Mouse (Mus musculus): Measurements from ENCODE around the gene Rgl3. TPM values are rescaled to one million over a fixed set of nuclear protein-coding genes. Genes with fewer than 3 reads are reported as not detected.

Rgl3 gene
- polyA plus RNA-seq, 1 experiment from 2014 or later = 26.8 TPM

DNA sequence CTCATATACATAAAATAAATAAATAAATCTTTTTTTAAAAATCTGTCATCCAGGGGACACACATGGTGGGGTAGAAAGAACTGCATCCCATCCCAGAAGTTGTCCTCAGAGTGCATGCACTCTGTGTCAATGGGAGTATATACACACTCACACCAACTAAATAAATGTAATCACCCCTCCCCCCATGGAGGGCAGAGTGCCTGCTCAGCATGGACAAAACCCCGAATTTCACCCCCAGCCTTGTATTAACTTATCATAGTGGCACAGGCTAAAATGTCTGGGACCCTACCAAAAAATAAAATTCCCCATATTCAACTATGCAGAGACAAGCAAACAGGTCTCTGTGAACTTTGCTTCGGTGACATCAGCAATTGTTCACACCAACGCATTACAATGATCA, 34.6 kb downstream of the Rgl3 start:
- Histone ChIP-seq H3K4me1 (replicated peaks; ENCODE audit: insufficient read depth, low read length) (no peaks in the 10 kb centered on the region), H3K27me3 (ENCODE audit: insufficient read depth, low read length) (no peaks in the 10 kb centered on the region), H3K36me3 (ENCODE audit: insufficient read depth, low read length) (no peaks in the 10 kb centered on the region), H3K9ac (ENCODE audit: low read depth, low read length) (no peak overlapping the region), H3K9me3 (replicated peaks; ENCODE audit: low read length) (no peaks in the 10 kb centered on the region), H3K4me3 (replicated peaks; ENCODE audit: low read depth, low read length) (no peak overlapping the region), H3K27ac (no peak overlapping the region), H3K4me2 (ENCODE audit: low read length) (no peak overlapping the region)
- DNase-seq (ENCODE audit: low spot score) (no peak), ATAC-seq (replicated peaks; ENCODE audit: low FRiP score, low read depth) (no peak)
- TF ChIP-seq CTCF (IDR thresholded peaks at IDR 0.05; ENCODE audit: low read depth) = no peak
- WGBS = 77% methylated on average over 3 of the region's 3 CpGs

- no peak for ATAC-seq (replicated peaks; ENCODE audit: low FRiP score, low read depth)
- no peaks in the 10 kb centered on the region for H3K9me3 ChIP-seq (replicated peaks; ENCODE audit: low read length)
- TF ChIP-seq CTCF (IDR thresholded peaks at IDR 0.05; ENCODE audit: low read depth) = no peak
- no peak overlapping the region for H3K4me2 ChIP-seq (ENCODE audit: low read length)
- H3K4me3 ChIP-seq (replicated peaks; ENCODE audit: low read depth, low read length) = no peak overlapping the region
- no peaks in the 10 kb centered on the region for H3K4me1 ChIP-seq (replicated peaks; ENCODE audit: insufficient read depth, low read length)
- H3K27me3 ChIP-seq (ENCODE audit: insufficient read depth, low read length) = no peaks in the 10 kb centered on the region
- no peaks in the 10 kb centered on the region for H3K36me3 ChIP-seq (ENCODE audit: insufficient read depth, low read length)
- no peak overlapping the region for H3K9ac ChIP-seq (ENCODE audit: low read depth, low read length)
- 13% methylated on average over 3 of the region's 3 CpGs for WGBS
- no peak overlapping the region for H3K27ac ChIP-seq
- no peak for DNase-seq (ENCODE audit: low spot score)
These were observed 35.6 kb downstream of the Rgl3 start for GRCm38 (mm10) chr9:21953600-21953999.

- 75% methylated on average over 3 of the region's 3 CpGs for WGBS
These were observed 37.3 kb downstream of the Rgl3 start for GRCm38 (mm10) chr9:21951977-21952376.

DNA sequence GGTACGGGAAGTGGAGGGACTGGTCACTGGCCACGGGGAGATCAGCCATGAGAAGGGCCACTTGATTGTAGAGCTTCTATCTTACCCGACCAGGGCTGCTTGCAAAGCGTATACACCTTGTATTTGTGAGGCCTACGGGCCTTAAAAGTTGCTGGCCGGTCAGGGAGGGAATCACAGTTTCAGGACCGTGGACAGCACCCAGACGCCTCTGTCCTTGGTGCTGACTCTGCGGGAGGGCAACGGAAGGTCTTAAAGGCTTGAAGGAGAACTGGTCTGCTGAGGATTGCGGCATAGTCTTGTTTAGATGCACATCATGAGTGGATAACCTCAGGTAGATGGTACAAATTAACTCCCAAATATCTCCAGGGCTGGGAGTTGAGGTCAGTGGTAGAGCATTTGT, 38.9 kb downstream of the Rgl3 start:
- DNase-seq (ENCODE audit: low spot score) (peak; percentile 64), ATAC-seq (replicated peaks; ENCODE audit: low FRiP score, low read depth) (no peak)
- no peaks in the 10 kb centered on the region for H3K36me3 ChIP-seq (ENCODE audit: insufficient read depth, low read length)
- H3K4me2 ChIP-seq (ENCODE audit: low read length) = no peak overlapping the region
- H3K4me1 ChIP-seq (replicated peaks; ENCODE audit: insufficient read depth, low read length) = peaks cover 4% of the 10 kb centered on the region; the same call in 1 of the 2 replicates
- H3K9me3 ChIP-seq (replicated peaks; ENCODE audit: low read length) = no peaks in the 10 kb centered on the region
- H3K4me3 ChIP-seq (replicated peaks; ENCODE audit: low read depth, low read length) = no peak overlapping the region
- no peaks in the 10 kb centered on the region for H3K27me3 ChIP-seq (ENCODE audit: insufficient read depth, low read length)
- no peak overlapping the region for H3K27ac ChIP-seq
- no peak overlapping the region for H3K9ac ChIP-seq (ENCODE audit: low read depth, low read length)
- 15% methylated on average over 11 of the region's 11 CpGs for WGBS
- no peak for TF ChIP-seq CTCF (IDR thresholded peaks at IDR 0.05; ENCODE audit: low read depth)

More at GRCm38 (mm10) chr9:21951977-21952376, 37.3 kb downstream of the Rgl3 start:
- Histone ChIP-seq H3K9ac (ENCODE audit: low read depth, low read length) (no peak overlapping the region), H3K27me3 (ENCODE audit: insufficient read depth, low read length) (no peaks in the 10 kb centered on the region), H3K4me2 (ENCODE audit: low read length) (no peak overlapping the region), H3K27ac (no peak overlapping the region), H3K4me3 (replicated peaks; ENCODE audit: low read depth, low read length) (no peak overlapping the region), H3K36me3 (ENCODE audit: insufficient read depth, low read length) (no peaks in the 10 kb centered on the region), H3K4me1 (replicated peaks; ENCODE audit: insufficient read depth, low read length) (peaks cover 4% of the 10 kb centered on the region; the same call in 1 of the 2 replicates), H3K9me3 (replicated peaks; ENCODE audit: low read length) (no peaks in the 10 kb centered on the region)
- DNase-seq (ENCODE audit: low spot score) (no peak), ATAC-seq (replicated peaks; ENCODE audit: low FRiP score, low read depth) (no peak)
- peak; percentile 53 for TF ChIP-seq CTCF (IDR thresholded peaks at IDR 0.05; ENCODE audit: low read depth)

DNA sequence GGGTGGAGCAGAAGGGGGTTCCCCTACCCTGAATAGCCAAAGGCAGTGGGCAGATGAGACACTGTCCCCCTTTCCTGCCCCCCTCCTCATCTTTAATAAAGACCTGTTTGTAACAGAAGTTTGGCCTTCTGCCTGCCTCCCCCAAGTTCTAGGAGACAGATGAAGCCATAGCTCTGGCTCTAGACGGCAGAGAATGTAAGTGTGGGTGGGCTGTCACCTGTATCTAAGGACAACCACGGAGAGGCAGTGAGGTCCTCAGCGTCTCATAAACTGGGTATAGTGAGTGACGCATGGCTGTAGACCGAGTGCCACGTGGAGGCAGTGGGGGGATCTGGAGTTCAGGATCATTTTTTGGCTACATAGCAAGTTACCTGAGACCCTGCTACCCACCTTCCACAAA, 40.5 kb downstream of the Rgl3 start:
- no peak overlapping the region for H3K4me3 ChIP-seq (replicated peaks; ENCODE audit: low read depth, low read length)
- ATAC-seq (replicated peaks; ENCODE audit: low FRiP score, low read depth) (no peak), DNase-seq (ENCODE audit: low spot score) (no peak)
- no peak for TF ChIP-seq CTCF (IDR thresholded peaks at IDR 0.05; ENCODE audit: low read depth)
- no peaks in the 10 kb centered on the region for H3K9me3 ChIP-seq (replicated peaks; ENCODE audit: low read length)
- H3K27ac ChIP-seq = no peak overlapping the region
- H3K36me3 ChIP-seq (ENCODE audit: insufficient read depth, low read length) = no peaks in the 10 kb centered on the region
- no peak overlapping the region for H3K9ac ChIP-seq (ENCODE audit: low read depth, low read length)
- WGBS = 69% methylated on average over 6 of the region's 6 CpGs
- peaks cover 4% of the 10 kb centered on the region; the same call in 1 of the 2 replicates for H3K4me1 ChIP-seq (replicated peaks; ENCODE audit: insufficient read depth, low read length)
- H3K4me2 ChIP-seq (ENCODE audit: low read length) = no peak overlapping the region
- no peaks in the 10 kb centered on the region for H3K27me3 ChIP-seq (ENCODE audit: insufficient read depth, low read length)

DNA sequence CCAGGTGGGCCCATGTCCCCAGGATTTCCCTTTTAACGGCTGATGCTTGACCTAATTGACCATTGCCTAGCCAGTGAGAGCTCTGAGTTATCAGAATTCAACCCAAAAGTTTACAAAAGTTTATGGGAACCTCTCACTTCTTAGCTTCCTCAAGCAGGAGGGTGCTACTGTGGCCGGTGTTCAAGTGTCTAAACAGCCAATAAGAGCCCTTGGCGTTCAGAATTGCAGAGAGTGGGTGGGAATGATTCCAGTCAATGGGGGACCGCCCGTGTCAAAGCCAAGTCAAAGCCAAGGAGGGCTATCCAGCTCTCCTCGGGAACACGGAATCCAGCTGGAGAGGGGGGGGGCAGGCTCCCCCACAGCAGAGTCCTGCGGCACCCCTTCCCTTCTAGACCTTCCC, 41.1 kb downstream of the Rgl3 start:
- Histone ChIP-seq H3K4me2 (ENCODE audit: low read length) (no peak overlapping the region), H3K4me1 (replicated peaks; ENCODE audit: insufficient read depth, low read length) (peaks cover 4% of the 10 kb centered on the region; the same call in 1 of the 2 replicates), H3K36me3 (ENCODE audit: insufficient read depth, low read length) (no peaks in the 10 kb centered on the region), H3K27me3 (ENCODE audit: insufficient read depth, low read length) (no peaks in the 10 kb centered on the region), H3K4me3 (replicated peaks; ENCODE audit: low read depth, low read length) (no peak overlapping the region), H3K27ac (no peak overlapping the region), H3K9me3 (replicated peaks; ENCODE audit: low read length) (no peaks in the 10 kb centered on the region), H3K9ac (ENCODE audit: low read depth, low read length) (no peak overlapping the region)
- no peak for DNase-seq (ENCODE audit: low spot score)
- ATAC-seq (replicated peaks; ENCODE audit: low FRiP score, low read depth) = no peak
- WGBS = 51% methylated on average over 8 of the region's 8 CpGs
- TF ChIP-seq CTCF (IDR thresholded peaks at IDR 0.05; ENCODE audit: low read depth) = no peak

DNA sequence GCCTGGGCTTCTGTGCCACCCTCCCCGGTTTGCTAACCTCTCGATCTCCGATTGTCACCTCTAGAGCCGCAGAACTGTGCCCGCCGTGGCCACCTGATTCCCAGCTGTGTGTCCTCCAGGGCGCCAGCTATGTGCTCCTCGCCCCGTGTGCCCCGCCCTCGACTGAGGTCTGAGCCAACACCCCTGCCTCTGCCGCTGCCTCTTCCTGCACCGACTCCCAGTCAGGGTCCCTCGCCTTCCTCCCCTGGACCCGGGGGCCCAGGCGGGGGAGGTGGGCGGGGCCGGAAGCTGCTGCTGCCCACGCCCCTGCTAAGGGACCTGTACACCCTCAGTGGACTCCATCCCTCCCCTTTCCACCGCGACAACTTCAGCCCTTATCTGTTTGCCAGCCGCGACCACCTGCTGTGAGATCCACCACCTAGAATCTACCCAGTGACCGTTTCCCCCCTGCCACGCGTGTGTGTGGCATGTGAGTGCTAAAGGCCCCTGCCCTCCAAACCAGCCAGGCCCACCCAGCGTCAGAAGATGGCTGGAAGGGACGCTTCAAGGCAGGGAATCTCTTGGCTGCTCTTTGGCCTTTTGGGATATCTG, 41.6 kb downstream of the Rgl3 start:
- Histone ChIP-seq H3K27ac (no peak overlapping the region), H3K4me2 (ENCODE audit: low read length) (no peak overlapping the region), H3K9ac (ENCODE audit: low read depth, low read length) (no peak overlapping the region), H3K4me1 (replicated peaks; ENCODE audit: insufficient read depth, low read length) (peaks cover 4% of the 10 kb centered on the region; the same call in 1 of the 2 replicates), H3K27me3 (ENCODE audit: insufficient read depth, low read length) (no peaks in the 10 kb centered on the region), H3K36me3 (ENCODE audit: insufficient read depth, low read length) (no peaks in the 10 kb centered on the region), H3K4me3 (replicated peaks; ENCODE audit: low read depth, low read length) (no peak overlapping the region), H3K9me3 (replicated peaks; ENCODE audit: low read length) (no peaks in the 10 kb centered on the region)
- ATAC-seq (replicated peaks; ENCODE audit: low FRiP score, low read depth) (no peak), DNase-seq (ENCODE audit: low spot score) (no peak)
- WGBS = 13% methylated on average over 20 of the region's 28 CpGs
- no peak for TF ChIP-seq CTCF (IDR thresholded peaks at IDR 0.05; ENCODE audit: low read depth)

Data from kidney, postnatal 0 days (tissue).